Mouse (Mus musculus): ENCODE results near the gene Pex5. TPM values are rescaled to one million over a fixed set of nuclear protein-coding genes. Genes with fewer than 3 reads are reported as not detected.

Pex5 gene
- polyA plus RNA-seq, 1 experiment from 2014 or later = 50.1 TPM

DNA sequence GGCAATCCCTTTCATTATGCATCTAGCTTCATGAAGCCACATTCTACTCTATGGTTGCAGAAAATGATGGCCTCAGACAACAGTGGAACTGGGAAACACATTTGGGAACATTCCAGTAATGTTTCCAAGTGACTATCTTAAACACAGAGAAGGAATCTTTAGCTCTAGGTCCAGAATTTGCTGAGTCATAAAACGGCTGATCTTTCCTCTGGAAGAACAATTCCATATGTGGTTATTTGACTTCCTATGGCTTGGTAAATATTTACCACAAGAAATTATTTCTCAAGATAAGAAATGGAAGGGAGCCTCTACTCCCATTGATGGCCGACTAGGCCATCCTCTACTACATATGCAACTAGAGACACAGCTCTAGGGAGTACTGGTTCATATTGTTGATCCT lies 61.6 kb downstream of the Pex5 start:
- Histone ChIP-seq H3K4me1 (ENCODE audit: control insufficient read depth, insufficient read depth, low read length) (no peaks in the 10 kb centered on the region), H3K9me3 (ENCODE audit: control insufficient read depth, low read length) (no peaks in the 10 kb centered on the region), H3K4me2 (ENCODE audit: low read depth, low read length) (no peak overlapping the region), H3K36me3 (ENCODE audit: control insufficient read depth, insufficient read depth, low read length) (no peaks in the 10 kb centered on the region), H3K27ac (ENCODE audit: low read depth, low read length) (no peak overlapping the region), H3K9ac (replicated peaks; ENCODE audit: low read depth, low read length) (no peak overlapping the region), H3K27me3 (ENCODE audit: control insufficient read depth, insufficient read depth, low read length) (no peaks in the 10 kb centered on the region), H3K4me3 (ENCODE audit: low read depth, low read length) (no peak overlapping the region)
- WGBS = 82% methylated on average over 2 of the region's 2 CpGs
- ATAC-seq (ENCODE audit: low read depth) = no peak

Other genes with a start within 250 kb of the Pex5 start
- not detected in 2 replicates for gene Vmn2r27, start 183.2 kb downstream of the Pex5 start, polyA plus RNA-seq (2014; fragmentation: Nextera tagmentation; extraction: Ambion mirVana)
- 0.05 and 0.15 TPM in 2 replicates for gene Cd163, start 110.4 kb downstream of the Pex5 start, polyA plus RNA-seq (2014; fragmentation: Nextera tagmentation; extraction: Ambion mirVana)
- gene Clstn3, start 49.7 kb upstream of the Pex5 start, polyA plus RNA-seq (2014; fragmentation: Nextera tagmentation; extraction: Ambion mirVana) = 90.4 and 96.1 TPM in 2 replicates
- 0.22 and 0.29 TPM in 2 replicates for gene C1rl, start 78.0 kb upstream of the Pex5 start, polyA plus RNA-seq (2014; fragmentation: Nextera tagmentation; extraction: Ambion mirVana)
- 0.11 and 0.33 TPM in 2 replicates for gene C1ra, start 97.3 kb upstream of the Pex5 start, polyA plus RNA-seq (2014; fragmentation: Nextera tagmentation; extraction: Ambion mirVana)
- 0.72 and 0.75 TPM in 2 replicates for gene C1s1, start 127.3 kb upstream of the Pex5 start, polyA plus RNA-seq (2014; fragmentation: Nextera tagmentation; extraction: Ambion mirVana)
- not detected in 2 replicates for gene C1rb, start 155.2 kb upstream of the Pex5 start, polyA plus RNA-seq (2014; fragmentation: Nextera tagmentation; extraction: Ambion mirVana)
- gene C1s2, start 221.0 kb upstream of the Pex5 start, polyA plus RNA-seq (2014; fragmentation: Nextera tagmentation; extraction: Ambion mirVana) = 0.16 TPM in 1 of 2 replicates, not detected in the other
- gene Lpcat3, start 248.0 kb upstream of the Pex5 start, polyA plus RNA-seq (2014; fragmentation: Nextera tagmentation; extraction: Ambion mirVana) = 40.0 and 44.7 TPM in 2 replicates

Measured in neural tube, embryonic 14.5 days (tissue).